Mouse (Mus musculus): ENCODE data around the gene Hoxa4.

Gene Hoxa4

GRCm38 (mm10) chr6:52161336-52162092 is 30.0 kb downstream of the Hoxa4 start:
- ChIA-PET CTCF (interaction anchor here in 3 of 4 experiments (0.6 to 1.4 kb wide), 4 partner anchors 10 to 1354 kb away, joined by 3 read pairs; no protein-coding TSS in a partner anchor), POLR2A (interaction anchor here in 3 of 4 experiments (0.6 to 8.0 kb wide), 12 partner anchors 11 to 561 kb away, joined by 3 to 75 read pairs (median 4); partner anchors contain the start of genes 5730596B20Rik (in 1 of the 3), Gm28308 (in 1 of the 3) and Hoxa3 (in 1 of the 3))

GRCm38 (mm10) chr6:52160511-52161335 is 30.8 kb downstream of the Hoxa4 start:
- ChIA-PET POLR2A (interaction anchor here in 3 of 4 experiments (0.6 to 8.0 kb wide), 13 partner anchors 8 to 560 kb away, joined by 3 to 75 read pairs (median 4); partner anchors contain the start of genes 5730596B20Rik (in 1 of the 3), Gm28308 (in 1 of the 3) and Hoxa3 (in 1 of the 3)), CTCF (interaction anchor here (0.5 to 1.4 kb wide), 5 partner anchors 11 to 1354 kb away, joined by 3 to 13 read pairs (median 3); partner anchors contain the start of gene Hoxa10 (in 1 of the 4))

- POLR2A ChIA-PET, result interaction anchor here in 2 of 4 experiments (1.1 to 8.0 kb wide), 7 partner anchors 8 to 53 kb away, joined by 3 to 75 read pairs (median 5); partner anchors contain the start of gene 5730596B20Rik (in 1 of the 2)
- CTCF ChIA-PET, result interaction anchor here in 3 of 4 experiments (0.5 to 1.2 kb wide), 3 partner anchors 12 to 1353 kb away, joined by 3 to 13 read pairs (median 4); partner anchors contain the start of gene Hoxa10 (in 1 of the 3)
Measured at GRCm38 (mm10) chr6:52159979-52160378, 31.6 kb downstream of the Hoxa4 start.

- ChIA-PET POLR2A (interaction anchor here in 3 of 4 experiments (0.6 to 8.0 kb wide), 24 partner anchors 9 to 291 kb away, joined by 3 to 75 read pairs (median 4); partner anchors contain the start of genes 5730596B20Rik (in 1 of the 3) and Hoxa10 (in 1 of the 3)), CTCF (interaction anchor here in 1 of 4 experiments (0.6 to 1.7 kb wide), 3 partner anchors 114 to 566 kb away, joined by 3 to 5 read pairs (median 3); no protein-coding TSS in a partner anchor)
Measured at GRCm38 (mm10) chr6:52159164-52159761, 32.3 kb downstream of the Hoxa4 start.

GRCm38 (mm10) chr6:52158276-52159051 is 33.1 kb downstream of the Hoxa4 start, which contains the start of gene Hoxa1:
TSS of gene Hoxa1 (minus strand) at chr6:52158317.
- ChIA-PET POLR2A (interaction anchor here (0.6 to 8.0 kb wide), 30 partner anchors 8 to 1565 kb away, joined by 3 to 75 read pairs (median 4); partner anchors contain the start of genes 5730596B20Rik (in 1 of the 4), Hoxa10 (in 1 of the 4) and Hoxa4 (in 1 of the 4)), CTCF (interaction anchor here in 2 of 4 experiments (0.6 to 1.7 kb wide), 4 partner anchors 52 to 566 kb away, joined by 3 to 5 read pairs (median 4); partner anchors contain the start of gene Hoxa7 (in 1 of the 2))

GRCm38 (mm10) chr6:52157466-52158275 is 33.9 kb downstream of the Hoxa4 start:
- CTCF ChIA-PET, result interaction anchor here in 2 of 4 experiments (1.0 to 1.7 kb wide), 3 partner anchors 64 to 565 kb away, joined by 3 to 5 read pairs (median 5); partner anchors contain the start of gene Hoxa7 (in 1 of the 2)
- POLR2A ChIA-PET, result interaction anchor here (0.5 to 8.0 kb wide), 19 partner anchors 9 to 545 kb away, joined by 3 to 75 read pairs (median 4); partner anchors contain the start of genes Hoxa4 (in 2 of the 4), 5730596B20Rik (in 1 of the 4) and Hoxa10 (in 1 of the 4)

DNA sequence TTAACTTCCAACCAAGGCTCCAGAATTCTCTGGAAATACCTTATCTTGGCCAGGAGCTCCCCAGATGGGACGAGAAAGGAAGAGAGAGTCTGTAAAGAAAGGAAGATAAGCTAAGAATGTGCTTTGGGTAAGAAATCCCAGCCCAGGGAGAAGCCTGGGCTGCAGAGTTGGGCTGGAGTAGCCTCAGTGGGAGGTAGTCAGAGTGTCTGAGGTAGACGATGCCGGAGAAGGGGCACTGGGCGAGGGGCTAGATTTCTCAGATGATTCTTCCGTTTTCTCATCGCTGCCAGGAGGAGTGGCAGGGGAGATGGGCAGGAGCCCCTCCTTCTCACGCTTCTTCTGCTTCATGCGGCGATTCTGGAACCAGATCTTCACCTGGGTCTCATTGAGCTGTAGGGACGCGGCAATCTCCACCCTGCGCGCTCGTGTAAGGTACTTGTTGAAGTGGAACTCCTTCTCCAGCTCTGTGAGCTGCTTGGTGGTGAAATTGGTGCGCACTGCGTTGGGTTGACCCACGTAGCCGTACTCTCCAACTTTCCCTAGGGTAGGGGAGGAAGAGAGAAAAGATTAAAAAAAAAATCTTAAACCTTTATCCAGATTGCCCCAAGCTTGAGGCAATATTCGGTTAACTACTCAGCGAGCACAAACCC is 34.9 kb downstream of the Hoxa4 start:
- POLR2A ChIA-PET, result interaction anchor here in 2 of 4 experiments (1.6 to 8.0 kb wide), 3 partner anchors 16 to 130 kb away, joined by 3 to 75 read pairs (median 8); partner anchors contain the start of gene 5730596B20Rik (in 1 of the 2)
- CTCF ChIA-PET, result no interaction called here

DNA sequence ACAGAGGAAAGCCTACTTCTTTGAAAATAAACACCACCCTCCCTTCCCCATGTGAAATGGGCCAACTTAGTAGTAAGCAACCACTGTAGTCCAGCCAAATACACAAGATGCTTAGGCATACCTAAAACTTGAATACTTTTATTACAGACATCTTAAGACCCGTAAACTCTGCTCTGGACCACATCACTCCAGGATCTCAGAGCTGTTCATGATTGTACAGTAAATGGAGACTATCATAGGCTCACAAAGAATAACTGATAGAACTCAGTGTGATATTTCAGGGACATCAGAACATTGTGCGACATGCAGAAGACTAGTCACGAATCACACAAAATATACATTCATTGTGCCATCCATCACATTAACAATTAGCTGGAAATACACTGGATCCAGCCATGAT is 36.1 kb downstream of the Hoxa4 start:
- POLR2A ChIA-PET, result interaction anchor here in 3 of 4 experiments (0.6 to 1.3 kb wide), 5 partner anchors 17 to 982 kb away, joined by 3 to 5 read pairs (median 3); no protein-coding TSS in a partner anchor

DNA sequence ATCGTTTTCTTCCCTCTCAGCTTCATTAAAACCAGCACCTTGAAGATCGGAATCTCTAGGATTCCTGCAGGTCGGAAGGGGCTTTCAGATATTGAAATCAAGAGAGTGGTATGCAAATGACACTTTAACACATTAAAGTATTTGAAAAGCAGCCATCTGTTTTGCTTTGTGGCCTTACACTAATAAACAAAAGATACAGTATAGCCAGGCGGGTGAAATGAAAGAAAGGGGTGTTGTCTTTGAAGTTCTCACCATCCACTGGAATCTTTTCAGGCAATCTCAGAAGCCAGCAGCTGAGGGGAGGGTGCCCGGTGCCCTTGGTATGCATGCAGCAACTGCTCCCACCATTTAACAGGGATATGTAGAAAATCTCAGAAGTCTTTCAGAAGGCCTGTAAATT is 37.5 kb downstream of the Hoxa4 start:
- CTCF ChIA-PET, result interaction anchor here in 2 of 4 experiments (0.6 to 0.7 kb wide), 2 partner anchors 203 to 833 kb away, joined by 3 to 4 read pairs; no protein-coding TSS in a partner anchor
- POLR2A ChIA-PET, result interaction anchor here in 3 of 4 experiments (0.6 to 1.3 kb wide), 5 partner anchors 15 to 95 kb away, joined by 3 read pairs; no protein-coding TSS in a partner anchor

More for the DNA sequence above, 36.1 kb downstream of the Hoxa4 start:
- CTCF ChIA-PET, result interaction anchor here in 1 of 4 experiments (0.5 kb wide), 1 partner anchor 11 kb away, joined by 5 read pairs; no protein-coding TSS in a partner anchor

DNA sequence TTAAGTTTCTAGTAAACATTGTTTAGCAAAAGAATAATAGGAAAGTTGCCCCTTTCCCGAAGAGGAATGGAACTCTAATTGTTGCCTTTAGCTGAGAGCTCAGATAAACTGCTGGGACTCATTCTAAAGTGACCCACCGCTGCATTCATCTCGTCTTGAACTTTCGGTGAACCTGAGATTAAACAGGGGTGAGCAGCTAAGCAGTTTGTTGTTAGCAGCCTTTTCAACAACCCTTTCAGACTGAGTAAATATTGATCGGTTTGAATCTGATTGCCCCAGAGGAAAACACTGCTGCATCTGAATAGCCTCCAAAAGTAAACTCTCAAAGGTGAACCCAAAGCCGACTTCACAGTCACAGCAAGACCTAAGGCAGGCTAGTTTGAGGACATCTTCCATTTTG is 38.3 kb downstream of the Hoxa4 start:
- ChIA-PET POLR2A (interaction anchor here in 2 of 4 experiments (0.5 to 1.1 kb wide), 4 partner anchors 19 to 160 kb away, joined by 3 to 6 read pairs (median 3); no protein-coding TSS in a partner anchor), CTCF (no interaction called here)

DNA sequence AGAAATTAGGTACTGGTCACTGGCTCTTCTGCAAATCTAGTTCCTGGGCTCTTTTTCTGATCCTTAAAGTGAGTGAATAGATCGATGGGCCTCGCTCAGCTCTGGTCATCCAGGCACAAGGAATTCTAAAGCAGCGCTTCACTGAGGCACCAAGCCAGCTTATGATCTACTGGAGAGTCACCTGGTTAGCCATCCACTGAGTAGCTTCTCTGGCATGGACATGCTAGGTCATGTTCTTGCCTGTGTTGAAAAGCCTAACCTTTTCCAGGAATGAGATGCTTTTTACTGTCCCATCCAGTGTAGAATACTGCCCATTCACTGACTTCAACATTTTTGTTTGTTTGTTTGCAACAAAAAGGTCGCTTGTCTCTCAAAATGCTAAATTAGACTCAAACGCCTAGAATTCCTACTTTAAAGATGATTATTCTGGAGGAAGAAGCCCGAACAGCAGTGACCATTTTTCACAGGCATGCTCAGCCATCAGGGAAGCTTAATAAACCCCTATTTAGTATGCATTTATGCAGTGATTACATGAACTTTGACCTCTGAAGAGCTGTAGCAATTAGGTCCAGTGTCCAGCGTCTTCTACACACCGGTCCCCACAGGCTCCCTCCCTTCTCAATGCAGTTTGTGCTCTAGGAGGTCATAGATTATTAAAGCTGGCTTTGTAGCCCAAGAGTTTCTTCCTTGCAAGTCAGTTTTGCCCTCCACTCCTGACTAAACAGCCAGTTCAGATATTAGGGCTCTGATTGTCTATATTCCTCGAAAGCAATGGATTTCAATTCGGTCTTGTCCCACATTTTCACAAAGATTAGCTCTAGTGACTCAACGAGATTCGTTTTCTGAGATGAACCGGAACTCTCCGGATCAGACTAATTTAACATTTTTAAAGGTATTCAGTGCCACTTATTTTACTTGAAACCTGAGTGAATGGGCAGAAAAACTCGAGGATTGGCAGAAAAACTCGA is 39.0 kb downstream of the Hoxa4 start:
- ChIA-PET POLR2A (interaction anchor here in 2 of 4 experiments (0.6 to 1.1 kb wide), 3 partner anchors 19 to 160 kb away, joined by 3 to 6 read pairs (median 3); no protein-coding TSS in a partner anchor), CTCF (interaction anchor here in 1 of 4 experiments (0.6 kb wide), 1 partner anchor 10 kb away, joined by 3 read pairs; no protein-coding TSS in a partner anchor)

- ChIA-PET CTCF (interaction anchor here in 1 of 4 experiments (0.6 kb wide), 1 partner anchor 11 kb away, joined by 3 read pairs; no protein-coding TSS in a partner anchor), POLR2A (interaction anchor here in 2 of 4 experiments (0.6 to 2.1 kb wide), 2 partner anchors 8 to 20 kb away, joined by 3 to 8 read pairs; no protein-coding TSS in a partner anchor)
Measured at GRCm38 (mm10) chr6:52151571-52151970, 40.0 kb downstream of the Hoxa4 start.

DNA sequence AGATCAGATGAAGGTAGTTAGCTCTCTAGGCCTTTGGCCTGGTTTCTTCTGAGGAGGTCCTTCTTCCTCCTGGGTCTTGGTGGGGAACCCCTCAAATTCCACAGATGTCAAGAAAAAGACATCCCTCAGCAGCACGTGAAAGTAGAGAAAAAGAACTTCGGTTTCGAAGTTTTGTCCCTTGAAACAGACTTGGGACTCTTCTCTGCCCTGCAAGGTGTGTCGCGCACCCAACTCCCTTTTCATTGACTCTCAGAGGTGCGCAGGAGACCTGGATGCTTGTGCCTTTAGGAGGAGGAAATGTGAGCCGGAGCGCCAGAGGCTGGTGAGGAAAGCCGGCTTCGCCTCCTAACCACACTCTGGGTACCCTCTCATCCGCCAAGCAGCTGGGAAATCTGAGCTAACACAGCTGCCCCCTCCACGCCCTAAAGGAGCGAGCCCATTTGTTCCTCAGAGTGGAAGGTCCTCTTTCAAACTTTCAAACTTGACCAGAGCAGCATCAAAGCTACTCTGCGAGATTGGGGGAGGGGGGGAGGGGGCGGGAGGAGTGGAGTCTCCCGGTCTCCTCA is 41.1 kb downstream of the Hoxa4 start:
- CTCF ChIA-PET, result interaction anchor here in 2 of 4 experiments (0.6 to 0.7 kb wide), 3 partner anchors 45 to 1005 kb away, joined by 3 to 5 read pairs (median 3); no protein-coding TSS in a partner anchor
- POLR2A ChIA-PET, result interaction anchor here in 3 of 4 experiments (0.6 to 2.1 kb wide), 6 partner anchors 9 to 747 kb away, joined by 3 to 8 read pairs (median 3); no protein-coding TSS in a partner anchor
